Mouse (Mus musculus): ENCODE data around the gene Ldb1.
"Not testable (repeated sequence)": the region's sequence is repeated elsewhere in the genome, so short reads cannot be mapped to it uniquely, and the experiment has no call there.

Ldb1 gene

DNA sequence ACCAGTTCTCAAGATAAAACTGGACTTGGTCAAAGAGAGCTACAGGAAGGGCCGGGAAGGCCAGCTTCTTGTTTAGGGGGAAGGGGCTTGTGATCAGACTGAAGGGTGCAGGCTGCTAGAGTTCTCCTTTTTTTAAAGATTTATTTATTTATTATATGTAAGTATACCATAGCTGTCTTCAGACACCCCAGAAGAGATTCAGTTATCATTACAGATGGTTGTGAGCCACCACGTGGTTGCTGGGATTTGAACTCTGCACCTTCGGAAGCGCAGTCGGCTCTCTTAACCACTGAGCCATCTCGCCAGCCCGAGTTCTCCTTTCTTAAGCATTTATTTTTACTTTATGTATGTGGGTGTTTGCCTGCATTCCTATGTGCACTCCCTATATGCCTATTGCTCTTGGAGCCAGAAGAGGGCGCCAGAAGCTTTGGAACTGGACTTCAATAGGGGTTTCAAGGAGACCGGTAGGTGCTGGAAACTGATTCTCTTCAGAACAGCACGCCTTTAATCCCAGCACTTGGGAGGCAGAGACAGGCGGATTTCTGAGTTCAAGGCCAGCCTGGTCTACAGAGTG, 16.2 kb downstream of the Ldb1 start:
- DNase-seq (ENCODE audit: low read depth, low spot score): no peak

DNA sequence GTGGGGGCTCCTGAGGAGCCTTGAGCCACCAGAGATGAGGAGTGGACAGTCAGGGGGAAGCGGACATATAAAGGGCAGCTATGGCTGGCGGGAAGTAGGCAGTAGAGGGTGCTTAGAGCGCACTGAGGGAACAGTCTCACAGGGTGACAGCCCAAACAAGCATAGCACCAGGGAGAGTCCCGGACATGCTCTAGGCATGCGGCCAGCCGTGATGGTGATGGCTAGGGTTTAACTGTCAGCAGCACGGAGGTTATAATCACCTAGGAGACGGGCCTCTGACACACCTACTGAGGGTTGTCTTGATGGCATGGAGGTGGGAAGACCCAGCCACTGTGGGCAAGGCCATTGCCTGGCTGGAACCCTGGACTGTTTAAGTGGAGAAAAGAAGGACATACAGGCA, 18.4 kb downstream of the Ldb1 start:
- DNase-seq (ENCODE audit: low read depth, low spot score): no peak

DNA sequence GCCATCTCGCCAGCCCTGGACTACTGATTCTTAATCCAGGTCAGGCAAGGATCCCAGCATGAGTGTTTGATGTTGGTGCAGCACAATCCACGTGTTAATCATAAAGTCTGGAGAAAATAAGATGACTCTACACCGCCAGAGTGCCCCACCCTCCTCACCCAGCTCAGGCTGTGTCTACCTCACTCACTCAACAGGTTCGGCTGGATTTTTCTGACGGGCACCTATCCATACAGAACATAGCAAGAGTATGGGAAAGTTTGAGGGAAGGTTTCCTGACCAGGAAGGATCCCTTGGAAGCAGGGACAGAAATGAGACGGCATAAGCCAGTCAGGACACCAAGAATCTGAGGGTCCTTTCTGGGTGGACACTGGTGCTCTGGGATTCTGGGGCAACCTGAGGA, 20.1 kb downstream of the Ldb1 start:
- DNase-seq (ENCODE audit: low read depth, low spot score): no peak

DNA sequence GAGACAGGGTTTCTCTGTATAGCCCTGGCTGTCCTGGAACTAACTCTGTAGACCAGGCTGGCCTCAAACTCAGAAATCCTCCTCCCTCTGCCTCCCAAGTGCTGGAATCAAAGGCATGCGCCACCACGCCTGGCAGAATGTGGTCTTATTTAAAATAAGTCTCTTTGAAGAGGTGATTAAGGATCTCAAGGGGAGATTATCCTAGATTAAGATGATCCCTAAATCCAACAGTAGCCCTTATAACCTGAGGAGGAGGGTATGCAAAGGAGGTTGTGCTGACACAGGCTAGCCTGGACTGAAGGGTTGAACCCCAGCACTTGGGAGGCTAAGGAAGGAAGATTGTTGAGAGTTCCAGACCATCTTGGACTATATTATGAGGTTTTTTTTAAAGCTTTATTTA, 29.0 kb downstream of the Ldb1 start:
- DNase-seq (ENCODE audit: low read depth, low spot score): no peak

DNA sequence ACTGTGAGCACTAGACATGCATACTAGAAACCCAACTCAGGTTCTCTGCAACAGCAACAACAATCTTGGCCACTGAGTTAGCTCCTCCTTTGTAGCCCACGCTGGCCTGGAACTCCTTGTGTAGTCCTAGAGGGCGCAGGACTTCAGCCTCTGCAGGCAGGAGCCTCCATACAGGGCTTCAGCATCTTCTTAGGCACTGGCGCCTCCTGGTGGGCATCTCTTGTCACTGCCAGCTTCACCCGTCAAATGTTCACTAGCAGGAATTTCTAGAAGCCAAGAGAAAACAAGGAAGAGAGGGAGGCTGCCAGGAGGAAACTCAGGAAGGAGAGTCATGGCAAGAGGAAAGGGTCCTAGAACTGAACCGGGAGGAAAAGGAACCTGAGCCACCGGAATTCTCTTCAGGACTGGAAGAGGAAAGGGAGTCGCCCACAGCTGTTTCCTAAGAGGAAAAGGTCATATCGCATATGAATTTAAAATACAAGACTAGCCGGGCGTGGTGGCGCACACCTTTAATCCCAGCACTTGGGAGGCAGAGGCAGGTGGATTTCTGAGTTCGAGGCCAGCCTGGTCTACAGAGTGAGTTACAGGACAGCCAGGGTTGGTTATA, 30.3 kb downstream of the Ldb1 start:
- peak; percentile 85 for DNase-seq (ENCODE audit: low read depth, low spot score)

DNA sequence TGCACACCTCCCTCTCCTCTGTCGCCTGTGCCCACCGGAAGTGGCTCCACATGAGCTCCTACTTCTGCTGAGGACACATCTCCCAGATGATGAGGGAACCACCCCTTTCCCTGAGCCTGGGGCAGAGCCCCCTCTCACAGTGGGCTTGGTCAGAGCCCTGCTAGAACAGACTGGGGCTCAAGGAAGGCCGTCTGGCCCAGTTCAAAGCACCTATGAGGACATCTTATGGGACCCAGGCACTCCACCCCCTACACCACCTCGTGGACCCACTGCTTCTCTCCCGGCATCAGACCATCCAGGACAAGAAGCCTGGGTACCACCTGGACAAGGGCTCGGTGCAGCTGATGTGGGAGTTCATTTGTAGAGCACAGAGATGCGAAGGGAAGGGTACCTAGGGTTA, 39.3 kb downstream of the Ldb1 start:
- no peak for DNase-seq (ENCODE audit: low read depth, low spot score)

DNA sequence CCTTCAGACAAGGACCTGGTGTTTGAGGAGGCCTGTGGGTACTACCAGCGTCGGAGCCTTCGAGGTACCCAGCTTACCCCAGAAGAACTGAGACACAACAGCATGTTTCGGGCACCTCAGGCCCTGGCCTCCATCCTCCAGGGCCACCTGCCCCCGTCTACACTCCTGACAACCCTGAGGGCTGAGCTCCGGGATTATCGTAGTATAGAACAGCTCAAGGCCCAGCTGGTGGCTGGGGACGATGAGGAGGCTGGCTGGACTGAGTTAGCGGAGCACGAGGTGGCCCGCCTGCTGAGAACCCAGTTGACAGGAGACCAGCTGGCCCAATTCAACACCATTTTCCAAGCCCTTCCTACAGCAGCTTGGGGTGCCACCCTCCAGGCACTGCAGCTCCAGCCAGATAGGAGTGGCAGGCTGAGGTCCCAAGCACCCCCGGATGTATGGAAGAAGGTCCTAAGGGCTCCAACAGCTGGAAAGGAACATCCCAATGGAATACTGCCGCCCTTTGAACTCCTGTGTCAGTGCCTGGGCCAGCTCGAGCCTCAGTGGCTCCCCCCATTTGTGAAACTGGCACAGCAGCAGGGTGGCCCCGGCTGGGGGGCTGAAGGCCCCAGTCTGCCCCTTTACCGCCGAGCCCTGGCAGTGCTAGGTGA, 40.1 kb downstream of the Ldb1 start:
- no peak for DNase-seq (ENCODE audit: low read depth, low spot score)

DNA sequence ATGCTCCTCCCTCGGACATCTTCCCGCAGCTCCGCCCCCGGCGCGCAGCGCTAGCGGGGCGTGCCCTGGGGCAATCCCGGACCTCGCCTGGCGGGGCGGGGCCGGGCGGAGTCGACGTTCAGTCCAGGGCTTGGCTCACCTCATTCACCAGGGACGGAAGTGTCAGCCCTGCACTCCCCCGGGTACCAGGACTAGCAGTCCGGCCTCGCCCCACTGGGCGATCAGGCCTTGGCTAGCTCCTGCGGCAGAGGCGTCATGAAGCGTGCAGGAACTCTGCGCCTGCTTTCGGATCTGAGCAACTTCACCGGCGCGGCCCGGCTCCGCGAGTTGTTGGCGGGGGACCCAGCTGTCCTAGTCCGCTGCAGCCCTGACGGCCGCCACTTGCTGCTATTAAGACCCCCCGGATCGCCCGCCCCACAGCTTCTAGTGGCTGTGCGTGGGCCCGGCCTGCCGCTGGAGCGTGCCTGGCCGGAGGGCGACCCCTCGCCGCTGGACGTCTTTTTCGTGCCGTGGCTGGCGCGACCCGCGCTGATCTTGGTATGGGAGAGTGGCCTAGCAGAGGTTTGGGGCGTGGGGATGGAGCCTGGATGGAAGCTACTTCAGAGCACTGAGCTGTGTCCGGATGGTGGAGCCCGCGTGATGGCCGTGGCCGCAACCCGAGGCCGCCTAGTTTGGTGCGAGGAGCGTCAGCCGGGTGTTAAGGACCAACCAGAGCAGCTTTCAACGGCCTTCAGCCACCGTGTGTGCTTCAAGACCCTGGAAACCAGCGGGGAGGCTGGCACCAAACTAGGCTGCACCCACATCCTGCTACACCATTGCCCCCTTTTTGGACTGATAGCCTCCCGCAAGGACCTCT, 41.4 kb downstream of the Ldb1 start, which contains the start of gene Hps6:
Gene Hps6, plus strand, starts transcription at position 138 of the 856 bp plus-strand sequence.
- peak; percentile 80 for DNase-seq (ENCODE audit: low read depth, low spot score)

DNA sequence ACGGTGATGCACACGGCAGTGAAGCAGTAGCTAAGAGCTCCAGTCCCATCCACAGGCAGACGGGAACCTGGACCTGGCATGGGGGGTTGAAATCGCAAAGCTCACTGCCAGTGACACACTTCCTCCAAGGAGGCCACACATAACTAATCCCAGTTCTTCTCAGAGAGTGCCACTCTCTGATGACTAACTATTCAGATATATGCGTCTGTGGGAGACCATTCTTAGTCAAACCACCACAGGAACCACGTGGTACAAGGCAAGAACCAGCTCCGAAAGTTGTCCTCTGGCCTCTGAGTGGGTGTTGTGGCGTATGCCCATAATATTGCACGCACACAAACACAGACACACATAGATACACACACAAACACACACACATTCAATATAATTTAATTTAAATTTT, 42.7 kb downstream of the Ldb1 start:
- no peak for DNase-seq (ENCODE audit: low read depth, low spot score)

DNA sequence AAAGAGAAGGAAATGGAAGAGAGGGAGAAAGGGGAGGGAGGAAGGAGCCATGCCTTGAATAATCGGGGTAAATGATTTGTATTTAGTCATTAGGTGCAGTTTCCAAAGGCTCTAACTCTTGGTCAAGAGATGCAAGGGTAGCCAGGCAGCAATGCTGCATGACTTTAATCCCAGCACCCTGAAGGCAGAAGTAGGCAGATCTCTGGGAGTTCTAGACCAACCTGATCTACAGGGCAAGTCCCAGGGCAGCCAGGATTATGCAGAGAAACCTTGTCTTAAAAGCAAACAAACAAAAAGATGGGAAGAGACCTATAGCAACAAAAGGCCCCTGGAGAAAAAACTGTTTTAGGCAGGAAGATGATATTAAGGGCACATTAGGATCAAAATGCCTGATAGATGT, 45.6 kb downstream of the Ldb1 start:
- DNase-seq (ENCODE audit: low read depth, low spot score): no peak

DNA sequence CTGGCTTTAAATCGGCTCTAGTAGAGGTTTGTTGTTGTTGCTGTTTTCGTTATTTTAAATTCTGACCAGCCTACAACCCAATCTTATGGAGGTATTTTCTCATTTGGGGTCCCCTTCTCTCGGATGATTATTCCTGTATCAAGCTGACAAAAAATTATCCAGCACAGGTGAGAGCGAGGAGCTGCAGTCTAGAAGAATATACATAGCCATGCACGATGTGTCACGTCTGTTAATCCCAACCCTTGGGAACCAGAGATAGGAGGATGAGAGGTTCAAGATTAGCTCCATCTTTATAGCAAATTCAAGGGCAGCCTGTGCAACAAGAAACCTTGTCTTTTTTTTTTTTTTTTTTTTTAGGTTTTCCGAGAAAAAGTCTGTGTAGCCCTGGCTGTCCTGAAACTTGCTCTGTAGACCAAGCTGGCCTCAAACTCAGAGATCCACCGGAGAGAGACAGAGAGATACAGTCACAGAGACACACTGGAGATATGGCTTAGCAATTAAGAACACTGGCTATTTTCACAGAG, 46.3 kb downstream of the Ldb1 start:
- no peak for DNase-seq (ENCODE audit: low read depth, low spot score)

DNA sequence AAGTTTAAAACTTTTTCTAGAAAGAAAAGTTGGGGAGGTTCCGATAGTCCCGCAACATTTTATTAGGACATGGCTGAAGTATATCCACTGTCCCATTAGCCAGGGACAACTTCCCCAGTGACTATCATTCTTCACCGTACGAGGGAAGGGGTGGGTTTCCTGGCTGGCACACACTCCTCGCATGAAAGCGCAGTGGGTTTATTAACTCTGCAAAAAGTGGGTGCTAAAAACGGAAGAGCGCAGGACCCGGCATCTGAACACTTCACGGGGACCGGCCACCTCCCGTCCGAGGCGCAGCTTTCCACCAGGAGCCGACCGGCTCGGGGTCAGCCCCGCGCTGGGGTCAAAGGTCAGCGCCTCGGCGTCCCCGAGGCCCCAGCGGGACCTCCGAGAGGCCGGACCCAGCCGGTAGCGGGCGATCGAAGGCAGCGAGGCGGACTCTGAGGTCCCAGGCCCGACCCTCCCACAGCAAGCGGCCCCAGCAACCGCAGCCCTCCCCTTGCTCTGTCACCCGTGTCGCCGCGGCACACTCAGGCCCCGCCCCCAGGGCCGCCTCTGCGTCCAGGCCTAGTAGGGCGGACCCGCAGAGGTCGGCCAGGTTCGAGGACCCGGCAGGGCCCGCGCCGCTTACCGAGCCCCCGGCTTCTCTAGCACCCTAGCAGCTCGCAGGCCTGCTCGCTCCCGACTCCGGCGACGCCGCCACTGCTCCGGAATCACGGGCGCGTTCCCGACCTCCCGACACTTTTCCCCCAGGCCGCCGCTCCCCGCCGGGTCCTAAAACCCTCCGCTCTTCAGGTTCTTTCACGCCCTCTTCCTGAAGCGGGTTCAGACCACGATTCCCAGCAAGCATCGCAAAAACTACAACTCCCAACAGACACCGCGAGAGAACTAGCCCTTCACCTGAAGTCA, 47.0 kb downstream of the Ldb1 start, which contains the start of gene Armh3:
Gene Armh3, minus strand, starts transcription at position 704 of the 909 bp plus-strand sequence.
- DNase-seq (ENCODE audit: low read depth, low spot score): peak; percentile 86

DNA sequence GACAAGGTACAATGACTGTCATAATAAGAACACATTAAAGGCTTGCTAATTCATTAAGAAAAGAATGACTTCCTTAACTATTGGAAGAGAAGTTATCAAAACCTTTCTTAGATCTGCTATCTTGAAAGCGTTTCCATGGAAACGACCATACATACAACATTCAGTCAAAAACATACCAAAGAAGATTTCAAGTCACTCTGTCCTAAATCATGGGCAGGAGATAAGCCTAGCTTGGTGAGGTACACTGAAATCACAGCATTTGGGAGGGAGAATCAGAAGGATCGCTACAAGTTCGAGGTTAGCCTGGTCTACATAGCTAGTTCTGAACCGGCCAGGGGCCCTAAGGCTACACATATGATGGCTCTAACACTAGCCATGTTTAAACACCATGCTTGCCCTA, 47.6 kb downstream of the Ldb1 start:
- DNase-seq (ENCODE audit: low read depth, low spot score): no peak

DNA sequence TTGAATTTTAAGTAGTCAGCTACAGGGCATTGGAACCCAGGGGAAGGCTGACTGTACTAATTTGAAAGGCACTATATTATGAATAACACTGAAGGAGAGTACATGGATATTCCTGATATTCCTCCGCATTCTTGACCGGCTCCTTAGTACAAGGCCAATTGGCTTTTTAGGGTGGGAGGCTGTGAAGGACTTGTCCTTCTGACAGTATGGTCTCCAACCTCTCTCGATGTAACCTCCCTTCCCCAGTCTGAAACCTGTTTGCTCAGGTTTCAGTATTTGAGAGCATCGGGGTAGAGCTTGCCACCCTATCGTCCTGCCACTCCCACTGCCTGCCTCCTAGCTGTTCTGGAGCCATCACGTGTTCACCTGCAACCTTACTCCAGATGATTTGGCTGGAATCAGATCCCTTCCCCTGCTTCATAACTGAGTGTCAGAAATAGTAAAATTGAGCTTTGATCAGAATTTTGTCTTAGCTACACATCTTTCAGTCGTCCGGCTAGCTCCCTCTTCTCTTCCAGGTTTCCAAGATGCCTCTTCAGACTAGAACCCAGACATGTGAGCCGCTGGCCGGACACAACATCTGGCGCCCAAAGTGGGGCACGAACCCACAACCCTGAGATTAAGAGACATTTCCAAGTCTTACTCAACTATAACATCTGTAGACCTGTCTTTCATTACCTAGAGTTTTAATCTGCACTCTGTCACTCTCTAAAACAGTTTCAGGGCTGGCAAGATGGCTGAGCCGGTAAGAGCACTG, 50.9 kb downstream of the Ldb1 start:
- DNase-seq (ENCODE audit: low read depth, low spot score): no peak

DNA sequence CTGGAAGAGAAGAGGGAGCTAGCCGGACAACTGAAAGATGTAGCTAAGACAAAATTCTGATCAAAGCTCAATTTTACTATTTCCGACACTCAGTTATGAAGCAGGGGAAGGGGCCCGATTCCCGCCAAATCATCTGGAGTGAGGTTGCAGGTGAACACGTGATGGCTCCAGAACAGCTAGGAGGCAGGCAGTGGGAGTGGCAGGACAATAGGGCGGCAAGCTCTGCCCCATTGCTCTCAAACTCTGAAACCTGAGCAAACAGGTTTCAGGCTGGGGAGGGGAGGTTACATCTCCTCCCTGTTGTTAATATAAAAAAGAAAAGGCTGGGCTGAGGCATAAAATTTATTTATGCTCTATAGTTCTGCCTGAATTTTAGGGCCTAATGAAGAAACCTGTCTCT, 51.6 kb downstream of the Ldb1 start:
- not testable (repeated sequence) for DNase-seq (ENCODE audit: low read depth, low spot score)

DNA sequence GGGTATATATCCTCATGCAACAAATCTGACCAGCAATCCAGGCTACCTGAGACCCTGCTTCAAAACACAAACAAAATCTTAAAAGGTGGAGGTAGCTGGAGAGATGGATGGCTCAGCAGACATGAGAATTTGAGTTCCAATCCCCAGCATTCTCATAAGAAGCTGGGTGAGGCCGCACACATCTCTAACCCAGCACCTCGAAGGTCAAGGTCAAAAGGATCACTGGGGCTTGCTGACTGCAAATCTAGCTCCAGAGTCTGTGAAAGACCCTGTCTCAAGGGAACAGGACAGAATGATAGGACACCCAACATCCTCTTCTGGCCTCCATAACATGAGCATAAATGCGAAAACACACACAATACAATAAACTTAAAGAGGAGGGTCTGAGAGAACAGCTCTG, 53.8 kb downstream of the Ldb1 start:
- no peak for DNase-seq (ENCODE audit: low read depth, low spot score)

DNA sequence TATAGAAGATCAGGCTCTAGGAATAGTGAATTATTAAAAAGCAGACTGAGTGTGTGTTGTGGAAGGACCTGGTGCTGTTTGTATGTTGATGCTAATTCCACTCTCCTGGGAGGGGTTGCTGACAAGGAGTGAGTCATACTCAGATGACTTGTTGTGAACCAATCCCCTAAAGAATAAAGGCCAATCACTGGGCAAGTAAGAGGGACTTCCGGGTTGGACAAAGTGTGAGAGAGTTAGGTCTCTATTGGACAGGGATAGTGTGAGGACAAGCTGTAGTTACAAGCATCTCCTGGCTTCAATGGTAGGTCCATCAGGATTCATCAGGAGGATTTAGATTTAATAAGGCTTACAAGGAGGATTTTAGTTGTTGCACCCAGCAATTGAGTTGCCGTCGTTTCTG, 56.8 kb downstream of the Ldb1 start:
- DNase-seq (ENCODE audit: low read depth, low spot score): no peak

DNA sequence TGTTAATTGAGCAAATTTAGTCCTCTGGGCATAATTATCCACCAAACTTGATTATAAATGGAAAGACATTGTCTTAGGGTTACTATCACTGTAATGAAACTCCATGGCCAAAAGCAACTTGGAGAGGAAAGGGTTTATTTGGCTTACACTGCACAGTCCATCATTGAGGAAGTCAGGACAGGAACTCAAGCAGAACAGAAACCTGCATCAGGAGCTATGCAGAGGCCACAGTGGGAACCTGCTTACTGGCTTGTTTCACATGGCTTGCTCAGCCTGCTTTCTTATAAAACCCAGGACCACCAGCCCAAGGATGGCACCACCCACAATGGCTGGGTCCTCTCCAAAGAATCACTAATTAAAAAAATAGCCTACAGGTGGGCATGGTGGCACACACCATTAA, 60.6 kb downstream of the Ldb1 start:
- no peak for DNase-seq (ENCODE audit: low read depth, low spot score)
